Mouse (Mus musculus): ENCODE data around the gene Rassf6.

DNA sequence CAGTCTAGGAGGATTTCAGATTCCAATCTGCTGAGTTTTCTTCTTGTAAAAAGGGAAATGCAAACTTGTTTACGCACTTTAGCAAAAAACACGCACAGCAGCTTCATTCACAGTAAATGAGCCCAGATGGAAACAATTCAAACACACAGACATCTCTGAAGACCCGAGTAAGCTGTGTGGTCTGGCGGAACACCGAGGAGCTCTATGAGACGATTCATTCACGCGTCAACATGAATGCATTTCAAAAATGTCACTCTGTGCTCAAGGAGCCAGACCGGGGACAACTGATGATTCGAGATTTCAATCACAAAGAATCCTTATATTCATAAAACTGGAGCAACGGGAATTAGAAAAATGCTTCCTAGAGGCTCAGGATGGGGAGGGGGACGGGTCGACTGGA is 15.4 kb upstream of the Rassf6 start:
- no peak for TF ChIP-seq POLR2A (IDR thresholded peaks at IDR 0.05; ENCODE audit: low read depth, low read length)
- TF ChIP-seq HCFC1 (IDR thresholded peaks at IDR 0.05; ENCODE audit: low read depth, low read length): no peak
- no peak for TF ChIP-seq CTCF (conservative IDR thresholded peaks at IDR 0.05 in 1 of 2, IDR thresholded peaks at IDR 0.05 in 1 of 2; ENCODE audit: low read depth in 2 of 2, low read length in 2 of 2)
- TF ChIP-seq MYC (IDR thresholded peaks at IDR 0.05; ENCODE audit: low read depth, low read length): no peak
- TF ChIP-seq NRF1 (IDR thresholded peaks at IDR 0.05; ENCODE audit: low read depth, low read length): no peak
- TF ChIP-seq CHD2 (IDR thresholded peaks at IDR 0.05; ENCODE audit: low read length): no peak
- TF ChIP-seq RAD21 (IDR thresholded peaks at IDR 0.05; ENCODE audit: low read depth, low read length): no peak
- no peak for TF ChIP-seq ELF1 (IDR thresholded peaks at IDR 0.05; ENCODE audit: low read depth, low read length)
- no peak for TF ChIP-seq USF2 (conservative IDR thresholded peaks at IDR 0.05; ENCODE audit: low read depth, low read length)

Data from CH12.LX (cell line).